Mouse (Mus musculus): ENCODE data around the gene Fbln7. TPM values are rescaled to one million over a fixed set of nuclear protein-coding genes. Genes with fewer than 3 reads are reported as not detected.

Fbln7 gene
- total RNA-seq, 1 experiment from 2014 or later: not detected

DNA sequence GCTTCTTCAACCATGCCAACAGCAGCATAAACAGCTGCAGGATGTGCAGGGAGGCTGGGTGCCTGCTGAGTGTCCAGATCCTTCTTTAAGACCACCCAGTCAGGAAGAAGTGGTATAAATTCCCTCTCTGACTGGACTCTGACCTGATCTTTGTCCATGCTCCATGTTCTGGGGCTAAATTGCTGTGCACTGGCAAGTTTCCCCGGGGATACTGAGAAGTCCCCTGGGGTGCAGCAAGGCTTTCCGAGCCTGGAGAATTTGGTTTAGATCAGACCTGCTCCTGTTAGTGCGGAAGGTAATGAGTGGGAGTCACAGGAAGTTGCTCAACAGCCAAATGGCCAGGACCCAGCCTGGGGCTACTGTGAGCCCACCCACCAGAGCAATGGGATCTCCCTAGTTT lies 2.3 kb downstream of the Fbln7 start:
- no peak for ATAC-seq (replicated peaks; ENCODE audit: low read depth, poor library complexity, severe bottlenecking)

DNA sequence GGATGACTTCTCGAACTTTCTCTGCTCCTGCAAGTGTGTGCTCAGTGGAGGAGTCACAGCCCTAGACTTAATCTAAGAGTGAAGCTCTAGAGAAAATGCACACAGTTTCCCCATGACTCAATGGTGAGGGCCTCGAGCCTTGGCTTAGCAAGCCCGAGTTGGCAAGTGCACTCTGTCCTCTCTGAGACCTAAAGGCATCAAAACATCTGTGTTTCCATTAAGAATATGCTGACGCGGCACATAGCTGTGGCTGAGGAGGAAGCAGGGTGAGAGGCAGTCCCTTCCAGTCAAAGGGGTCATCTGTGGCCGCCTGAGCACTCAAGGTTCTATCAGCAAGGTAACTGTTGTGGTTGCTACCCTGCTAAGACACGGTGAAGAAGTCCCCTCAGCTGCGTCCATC lies 8.9 kb downstream of the Fbln7 start:
- no peak for ATAC-seq (replicated peaks; ENCODE audit: low read depth, poor library complexity, severe bottlenecking)

DNA sequence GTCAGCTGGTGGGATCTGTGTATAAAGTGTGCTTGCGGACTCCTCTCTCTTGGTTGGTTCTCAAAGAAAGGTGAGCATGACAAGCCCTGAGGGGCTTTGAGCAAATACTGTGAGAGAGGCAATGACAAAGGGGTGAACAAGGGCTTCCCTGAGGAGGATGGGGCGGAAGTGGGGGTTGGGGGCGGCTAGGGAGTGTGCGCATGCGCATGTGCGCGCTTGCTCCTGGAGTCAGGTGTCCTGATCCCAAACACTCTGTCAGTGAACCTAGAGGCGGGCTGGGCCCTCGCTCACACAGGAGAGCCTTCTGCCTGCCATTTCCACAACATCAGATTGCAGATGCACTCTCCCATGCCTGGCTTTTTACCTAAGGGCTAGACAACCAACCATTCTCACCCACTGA lies 9.5 kb downstream of the Fbln7 start:
- no peak for ATAC-seq (replicated peaks; ENCODE audit: low read depth, poor library complexity, severe bottlenecking)

DNA sequence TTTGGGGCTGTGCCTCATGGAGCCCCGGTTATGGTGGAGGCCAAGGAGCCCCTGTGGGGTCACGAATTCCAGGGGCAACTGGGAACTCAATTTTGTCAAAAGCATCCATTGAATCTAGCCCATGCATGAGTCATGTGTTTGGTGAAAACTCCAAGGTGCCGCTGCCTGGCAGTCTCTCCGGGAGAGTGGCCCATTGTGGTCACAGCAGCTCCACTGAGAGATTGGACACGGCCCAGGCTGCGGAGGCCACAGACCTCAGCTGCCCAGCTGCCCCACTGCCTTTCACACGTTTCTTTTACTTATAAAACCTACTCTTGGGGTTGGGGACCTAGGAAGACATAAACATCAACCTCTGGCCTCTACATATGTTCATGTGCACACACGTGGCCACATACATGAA lies 12.7 kb downstream of the Fbln7 start:
- ATAC-seq (replicated peaks; ENCODE audit: low read depth, poor library complexity, severe bottlenecking): no peak

DNA sequence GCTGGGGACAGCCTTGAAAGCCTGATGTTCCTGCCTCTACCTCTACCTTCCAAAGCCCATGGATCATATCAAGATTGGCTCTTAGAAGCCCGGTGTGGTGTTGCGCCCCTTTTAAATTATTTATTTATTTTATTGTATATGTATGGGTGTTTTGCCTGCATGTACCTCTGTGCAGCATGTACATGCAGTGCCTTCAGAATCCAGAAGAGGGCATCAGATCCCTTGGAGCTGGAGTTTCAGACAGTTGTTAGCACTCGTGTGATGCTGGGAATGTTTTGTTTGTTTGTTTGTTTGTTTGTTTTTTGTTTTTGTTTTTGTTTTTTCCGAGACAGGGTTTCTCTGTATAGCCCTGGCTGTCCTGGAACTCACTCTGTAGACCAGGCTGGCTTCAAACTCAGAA lies 18.5 kb downstream of the Fbln7 start:
- no peak for ATAC-seq (replicated peaks; ENCODE audit: low read depth, poor library complexity, severe bottlenecking)

DNA sequence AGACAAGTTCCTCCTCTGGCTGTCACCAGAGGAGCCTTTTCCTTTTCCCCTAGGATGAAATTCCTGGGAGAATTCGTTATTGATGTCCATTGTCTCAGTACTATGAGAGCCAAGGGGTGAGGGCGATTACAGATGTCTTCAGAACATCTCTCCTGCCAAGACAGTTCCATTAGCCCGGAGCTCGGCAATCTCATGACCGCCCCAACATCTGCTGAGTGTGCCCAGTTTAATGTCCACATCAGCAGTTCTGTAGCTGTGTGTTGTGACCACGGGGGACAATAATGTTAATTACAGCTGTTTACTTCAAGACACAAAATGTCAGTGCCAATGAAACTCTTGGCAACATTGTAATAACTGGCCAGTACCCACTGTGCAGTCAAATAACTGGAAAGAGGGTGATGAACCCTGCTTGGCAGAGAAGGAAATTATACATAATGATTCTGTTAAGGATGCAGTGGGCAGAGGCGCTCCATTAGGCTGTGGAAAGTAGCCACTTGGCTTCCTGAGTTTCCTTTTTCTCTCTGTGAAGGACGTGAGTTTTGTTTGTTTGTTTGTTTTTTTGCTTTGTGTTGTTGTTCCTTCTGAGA lies 22.5 kb downstream of the Fbln7 start:
- no peak for ATAC-seq (replicated peaks; ENCODE audit: low read depth, poor library complexity, severe bottlenecking)

DNA sequence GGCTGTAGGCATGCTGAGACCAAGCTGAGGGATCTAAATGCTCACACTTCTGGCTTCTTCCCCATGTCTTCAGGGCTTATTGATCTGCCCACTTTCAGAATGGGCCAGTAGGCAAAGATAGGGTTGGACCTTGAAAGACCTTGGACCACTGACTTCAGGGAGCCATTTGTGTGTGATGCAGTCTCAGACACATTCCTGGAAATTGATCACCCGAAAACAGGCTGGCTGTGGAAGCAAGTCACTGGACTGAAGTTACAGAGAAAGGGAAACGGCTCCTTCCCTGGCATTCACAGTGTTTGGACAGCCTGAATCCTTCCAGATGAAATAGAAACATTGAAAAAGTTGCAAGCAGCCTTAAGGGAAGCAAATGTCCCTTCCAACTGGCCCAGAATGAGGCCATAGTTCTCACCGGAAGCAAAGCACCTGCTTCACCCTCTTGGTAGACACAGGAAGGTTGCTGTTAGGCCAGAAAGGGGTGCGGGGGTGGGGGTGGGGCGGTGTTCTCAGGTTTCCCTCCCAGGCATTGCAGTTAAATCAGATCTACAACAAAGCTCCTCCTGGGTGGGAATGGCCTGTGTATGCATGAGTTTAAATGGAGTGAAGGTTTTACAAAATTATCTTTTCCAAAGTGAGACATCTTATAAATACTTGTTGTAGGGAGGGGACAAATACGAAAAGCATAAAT lies 25.2 kb downstream of the Fbln7 start:
- ATAC-seq (replicated peaks; ENCODE audit: low read depth, poor library complexity, severe bottlenecking): no peak

DNA sequence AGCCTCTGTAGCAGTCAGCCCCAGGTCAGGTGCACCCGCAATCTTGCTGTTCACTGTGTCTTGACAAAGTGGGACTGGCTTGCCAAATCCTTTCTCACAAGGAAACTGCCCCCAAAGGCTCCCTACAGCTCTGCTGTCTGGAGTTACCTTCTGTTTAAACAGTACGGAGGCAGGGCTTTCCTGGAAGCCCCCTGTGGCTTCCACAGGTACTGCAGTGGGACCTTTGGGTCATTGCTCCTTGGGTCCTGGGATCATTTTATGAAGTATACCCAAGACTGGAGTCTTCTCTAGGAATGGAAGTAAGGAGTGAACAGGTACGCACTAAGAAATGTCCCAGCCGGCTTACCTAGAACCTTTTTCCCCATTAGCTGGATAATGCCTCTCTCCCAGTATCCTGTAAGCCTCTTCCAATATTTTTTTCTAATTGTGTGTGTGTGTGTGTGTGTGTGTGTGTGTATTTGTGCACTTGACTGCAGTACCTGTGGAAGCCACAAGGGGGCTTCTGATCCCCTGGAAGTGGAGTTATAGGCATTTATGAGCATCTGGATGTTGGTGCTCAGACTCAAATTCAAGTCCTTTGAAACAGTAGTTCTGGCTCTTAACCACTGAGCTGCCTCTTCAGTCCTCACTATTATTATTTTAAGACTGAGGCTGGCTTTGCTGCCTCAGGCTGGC lies 28.0 kb downstream of the Fbln7 start:
- no peak for ATAC-seq (replicated peaks; ENCODE audit: low read depth, poor library complexity, severe bottlenecking)

DNA sequence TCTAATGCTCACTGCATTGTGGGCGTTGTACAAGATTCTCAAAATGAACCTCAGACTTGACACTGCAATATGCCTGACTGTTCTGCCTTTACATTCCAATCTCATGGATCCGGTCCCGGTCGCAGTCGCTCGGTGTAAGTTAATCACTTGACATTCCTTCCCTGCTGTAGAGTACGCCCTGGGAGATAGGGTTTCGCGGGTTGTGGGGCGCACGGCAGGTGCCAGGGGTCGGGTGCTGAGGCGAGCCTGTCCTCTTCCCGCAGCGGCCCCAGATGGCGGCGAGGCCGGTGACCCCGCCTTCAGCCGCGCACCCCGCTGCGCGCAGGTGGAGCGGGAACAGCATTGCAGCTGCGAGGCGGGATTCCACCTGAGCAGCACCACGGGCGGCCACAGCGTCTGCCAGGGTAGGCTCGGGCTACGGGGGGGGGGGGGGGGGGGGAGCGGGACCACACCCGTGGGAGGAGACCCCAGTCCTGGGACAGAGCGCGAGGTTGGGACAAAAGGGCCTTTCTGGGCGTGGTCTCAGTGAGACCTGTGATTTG lies 29.5 kb downstream of the Fbln7 start:
- ATAC-seq (replicated peaks; ENCODE audit: low read depth, poor library complexity, severe bottlenecking): no peak

DNA sequence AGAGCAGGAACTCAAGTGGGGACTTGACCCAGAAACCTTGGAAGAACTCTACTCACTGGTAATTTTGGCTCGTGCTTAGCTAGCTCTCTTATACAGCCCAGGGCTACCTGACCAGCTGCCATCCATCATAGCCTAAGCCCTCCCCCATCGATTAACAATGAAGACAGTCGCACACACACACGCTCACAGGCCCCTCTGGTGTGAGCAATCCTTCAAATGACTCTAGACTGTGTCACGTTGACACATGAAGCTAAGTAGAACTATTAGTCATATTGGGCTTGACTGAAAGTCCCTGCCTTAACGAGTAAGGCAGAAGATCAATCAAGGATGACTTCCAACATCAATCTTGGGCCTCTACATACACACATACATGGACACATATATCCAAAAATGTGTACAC lies 40.1 kb downstream of the Fbln7 start:
- ATAC-seq (replicated peaks; ENCODE audit: low read depth, poor library complexity, severe bottlenecking): no peak

DNA sequence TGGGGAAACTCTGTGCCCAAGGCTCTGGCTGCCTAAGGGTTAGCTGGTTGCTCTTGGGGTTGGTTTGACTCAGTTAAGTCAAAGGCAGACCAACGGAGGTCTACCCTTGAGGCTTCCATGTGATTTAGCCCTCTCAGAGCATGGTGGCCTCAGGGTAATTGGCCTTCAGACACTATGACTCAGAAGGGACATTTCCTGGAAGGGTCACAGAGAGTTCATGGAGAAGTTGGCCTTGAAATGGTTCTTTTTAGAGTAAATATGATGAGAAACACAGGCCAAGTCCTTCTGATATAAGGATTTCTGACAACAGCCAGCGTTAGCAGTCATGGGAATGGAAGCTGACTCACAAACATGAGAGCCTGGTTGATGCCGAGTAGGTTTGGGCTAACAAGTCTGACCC lies 40.9 kb downstream of the Fbln7 start:
- no peak for ATAC-seq (replicated peaks; ENCODE audit: low read depth, poor library complexity, severe bottlenecking)

DNA sequence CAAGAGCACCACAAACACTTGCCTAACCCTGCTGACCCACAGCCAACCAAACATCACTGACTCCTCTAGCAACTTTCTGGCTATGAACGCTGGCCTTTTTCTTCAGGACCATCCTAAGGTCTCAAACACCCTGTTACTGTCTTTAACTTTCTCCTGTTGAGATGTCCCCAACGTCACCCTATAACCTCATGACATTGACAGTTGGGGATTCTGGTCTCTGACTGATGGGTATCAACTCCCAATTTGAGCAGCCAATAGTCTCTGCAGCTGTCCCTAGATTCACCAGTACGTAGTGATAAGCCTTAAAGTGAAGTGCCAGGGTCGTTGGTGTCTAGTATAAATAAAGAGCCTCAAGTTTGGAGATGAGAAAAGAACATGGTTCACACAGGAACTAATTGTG lies 52.2 kb downstream of the Fbln7 start:
- no peak for ATAC-seq (replicated peaks; ENCODE audit: low read depth, poor library complexity, severe bottlenecking)

DNA sequence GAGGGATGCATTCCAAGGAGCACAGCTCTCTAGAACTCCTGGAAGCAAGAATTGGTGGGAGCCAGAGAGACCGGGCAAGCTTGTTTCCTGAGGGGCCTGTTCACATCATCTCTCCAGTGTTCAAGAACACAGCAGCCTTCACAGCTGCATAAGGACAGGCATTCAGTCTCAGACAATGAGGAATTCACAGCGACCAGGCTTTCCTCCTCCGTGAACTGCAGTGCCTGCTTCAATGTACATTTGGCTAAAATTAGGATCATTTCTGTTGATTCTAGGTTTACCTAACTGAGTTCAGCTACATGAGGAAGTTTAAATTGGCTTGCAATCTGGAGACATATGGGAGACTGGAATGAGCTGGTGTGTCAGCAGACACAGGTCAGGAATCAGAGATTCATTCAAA lies 53.7 kb downstream of the Fbln7 start:
- no peak for ATAC-seq (replicated peaks; ENCODE audit: low read depth, poor library complexity, severe bottlenecking)

DNA sequence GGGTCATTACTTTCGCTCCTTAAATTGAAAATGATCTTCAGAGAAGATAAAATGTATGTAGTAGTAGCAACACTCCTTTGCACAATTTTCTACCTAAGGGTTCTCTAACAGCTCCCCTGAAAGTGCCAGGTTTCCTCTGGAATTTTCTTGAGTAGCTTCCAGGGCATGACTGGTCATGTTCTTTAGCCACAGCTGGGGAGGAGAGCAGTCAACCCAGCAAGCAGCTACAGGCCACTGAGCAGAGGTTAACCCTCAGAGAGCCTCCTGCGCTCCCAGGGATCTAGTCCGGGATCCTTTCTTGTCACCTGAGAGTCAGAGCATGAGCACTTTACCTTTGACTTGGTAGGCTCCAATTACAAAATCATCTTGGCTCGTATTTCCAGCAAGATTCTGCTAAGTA lies 62.0 kb downstream of the Fbln7 start:
- no peak for ATAC-seq (replicated peaks; ENCODE audit: low read depth, poor library complexity, severe bottlenecking)

DNA sequence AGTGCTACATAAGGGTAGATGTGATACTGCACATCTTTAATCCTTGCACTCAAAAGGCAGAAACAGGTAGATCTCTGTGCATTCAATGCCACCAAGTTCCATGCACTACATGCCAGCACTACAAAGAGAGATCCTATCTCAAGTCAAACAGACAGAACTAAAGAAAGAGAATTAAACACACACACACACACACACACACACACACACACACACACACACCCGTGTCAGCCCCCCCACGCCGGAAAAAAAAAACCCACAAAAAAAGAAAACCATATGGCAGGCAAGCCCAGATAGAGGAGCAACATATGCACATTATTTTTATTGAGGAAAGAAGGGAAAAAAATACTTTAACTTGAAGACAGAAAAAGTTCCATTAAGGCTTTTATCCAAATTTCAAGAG lies 65.7 kb downstream of the Fbln7 start:
- no peak for ATAC-seq (replicated peaks; ENCODE audit: low read depth, poor library complexity, severe bottlenecking)

DNA sequence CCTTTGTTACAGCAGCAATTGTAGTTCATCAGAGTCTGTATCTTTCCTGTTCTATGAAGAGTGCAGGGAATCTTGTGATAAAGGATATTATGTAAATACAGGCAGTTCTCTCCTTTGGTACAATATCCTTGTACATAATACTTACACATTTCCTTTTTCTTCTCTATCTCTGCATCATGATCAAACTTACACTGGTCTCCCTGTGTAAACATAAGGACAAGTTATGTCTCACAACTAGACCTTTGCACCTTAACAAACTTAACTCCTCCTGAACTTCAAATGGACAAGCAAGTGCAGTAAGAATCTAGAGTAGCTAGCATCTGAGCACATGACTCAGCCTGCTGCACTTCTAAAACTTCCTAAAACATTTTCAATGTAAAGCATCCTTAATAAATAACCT lies 67.9 kb downstream of the Fbln7 start:
- ATAC-seq (replicated peaks; ENCODE audit: low read depth, poor library complexity, severe bottlenecking): no peak

DNA sequence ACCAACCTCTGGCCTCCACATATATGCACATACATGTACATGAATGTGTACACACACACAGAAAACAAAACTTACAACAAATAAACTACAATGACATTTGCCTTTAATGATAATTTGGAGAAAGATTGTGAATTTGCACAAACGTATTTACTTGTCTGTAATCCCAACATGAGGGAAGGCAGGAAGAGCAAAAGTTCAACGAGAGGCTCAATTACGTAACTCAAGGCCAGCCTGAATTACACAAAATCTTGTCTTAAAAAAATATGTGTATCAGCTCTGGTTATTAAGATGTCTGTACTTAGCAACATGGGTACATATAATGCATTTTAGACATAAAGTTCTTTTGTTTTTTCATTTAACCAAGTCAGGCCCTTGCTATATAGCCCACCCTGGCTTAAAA lies 73.5 kb downstream of the Fbln7 start:
- ATAC-seq (replicated peaks; ENCODE audit: low read depth, poor library complexity, severe bottlenecking): no peak

DNA sequence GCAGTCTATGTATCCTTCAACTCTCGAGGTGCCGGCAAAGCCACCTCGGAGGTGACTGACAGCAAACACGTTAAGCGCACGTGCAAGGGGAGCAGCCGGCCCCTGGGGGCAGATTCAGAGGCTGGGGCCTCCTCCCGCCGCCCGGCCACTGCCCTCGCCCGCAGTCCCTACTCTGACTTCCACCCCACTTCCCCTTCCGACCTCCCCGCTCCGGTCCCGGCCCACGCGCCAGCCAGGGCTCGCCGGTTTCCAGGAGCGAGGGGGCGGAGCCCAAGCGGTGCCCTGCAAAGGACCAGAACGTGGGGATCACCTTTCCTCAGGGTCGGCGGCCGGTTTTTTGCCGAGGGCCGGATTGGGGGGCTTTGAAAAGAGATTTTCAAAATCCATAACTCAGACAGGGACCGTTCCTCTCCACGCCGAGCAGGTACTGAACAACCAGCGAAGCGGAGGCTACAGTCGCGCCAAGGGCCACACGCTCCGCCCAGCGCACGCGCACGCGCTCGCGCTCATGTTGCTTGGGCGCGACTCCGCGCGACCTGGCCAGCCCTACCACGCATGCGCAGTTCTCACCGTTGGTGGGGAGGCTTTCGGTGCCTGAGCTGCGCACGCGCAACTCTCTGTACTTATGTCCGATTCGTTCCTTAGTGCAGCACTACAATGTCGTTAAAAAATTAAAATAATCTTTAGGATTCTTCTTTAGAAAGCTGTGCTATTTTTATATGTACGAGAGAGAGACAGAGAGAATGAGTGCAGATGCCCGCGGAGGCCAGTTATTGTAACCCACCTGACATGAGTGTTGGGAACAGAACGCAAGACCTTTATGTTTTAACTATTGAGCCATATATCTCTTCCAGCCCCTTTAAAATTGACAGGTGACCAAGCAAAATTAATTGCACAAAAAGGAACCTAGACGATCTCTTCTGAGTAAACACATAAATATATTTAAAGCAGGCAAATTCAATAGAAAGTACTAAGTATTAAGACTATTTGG lies 81.1 kb downstream of the Fbln7 start, which contains the start of gene Zc3h8:
Gene Zc3h8 (minus strand): TSS at position 540 of the 991 bp plus-strand sequence.
- peak; percentile 93 for ATAC-seq (replicated peaks; ENCODE audit: low read depth, poor library complexity, severe bottlenecking)
